Mouse (Mus musculus): ENCODE data around the gene Copz2.

GRCm38 (mm10) chr11:96840290-96840689 is 9.4 kb upstream of the Copz2 start:
- TF ChIP-seq CTCF (IDR thresholded peaks at IDR 0.05; ENCODE audit: low read depth) (no peak), EP300 (IDR thresholded peaks at IDR 0.05; ENCODE audit: low read depth) (no peak)
